Mouse (Mus musculus) embryo, embryonic 11 days (tissue): ENCODE measurements around the gene Prm2.

Experiments used
- DNase-seq: peaks from one replicate; pipeline ENCODE4 v3.0.0-alpha.2; 2015

The Prm2 gene

DNA sequence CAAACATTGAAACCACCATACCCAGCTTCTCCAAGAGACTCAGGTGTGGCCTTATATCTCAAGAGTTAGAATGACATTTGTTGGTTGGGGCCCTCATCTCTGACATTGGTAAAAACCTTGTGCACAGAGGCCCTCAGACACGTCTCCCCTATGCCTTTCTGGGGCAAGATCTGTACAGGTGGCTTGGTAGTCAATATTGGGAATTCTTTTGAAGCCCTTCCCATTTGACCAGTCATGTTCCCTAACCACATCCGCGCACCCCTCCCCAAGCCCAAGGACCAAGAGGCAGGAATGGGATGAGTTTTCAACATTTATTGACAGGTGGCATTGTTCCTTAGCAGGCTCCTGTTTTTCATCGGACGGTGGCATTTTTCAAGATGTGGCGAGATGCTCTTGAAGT, at the start of gene Prm2:
Gene Prm2 (minus strand): TSS at position 101 of the 400 bp plus-strand sequence.
- no peak for DNase-seq

GRCm38 (mm10) chr16:10844319-10844670, 48.4 kb upstream of the Prm2 start:
- DNase-seq: no peak

- DNase-seq: peak; percentile 59
Measured at GRCm38 (mm10) chr16:10843486-10844318, 47.8 kb upstream of the Prm2 start.

- no peak for DNase-seq
Measured at GRCm38 (mm10) chr16:10842282-10842855, 46.4 kb upstream of the Prm2 start.

GRCm38 (mm10) chr16:10840018-10840417, 44.1 kb upstream of the Prm2 start:
- DNase-seq: no peak

GRCm38 (mm10) chr16:10838487-10839245, 42.7 kb upstream of the Prm2 start:
- peak; percentile 22 for DNase-seq

- DNase-seq: no peak
Measured at GRCm38 (mm10) chr16:10837903-10838302, 42.0 kb upstream of the Prm2 start.

DNA sequence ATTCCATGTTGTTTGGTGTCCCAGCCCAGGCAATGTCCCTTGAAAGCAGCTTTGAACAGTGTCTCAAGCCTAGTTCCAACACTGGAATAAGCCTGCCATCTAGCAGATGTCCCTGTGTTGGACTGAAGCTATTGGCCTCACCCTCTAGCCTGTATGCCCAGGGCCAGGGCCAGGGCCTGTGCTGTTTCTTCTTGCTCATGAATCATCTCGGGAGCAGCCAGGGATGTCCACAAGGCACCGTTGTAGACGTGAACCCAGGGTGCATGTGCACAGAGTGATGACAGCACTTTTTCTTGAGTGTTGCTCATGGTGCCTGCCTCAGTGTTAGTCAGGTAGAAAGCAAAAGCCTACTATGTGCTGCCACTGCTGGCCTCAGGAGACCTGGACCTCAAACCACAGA, 41.3 kb upstream of the Prm2 start:
- no peak for DNase-seq

GRCm38 (mm10) chr16:10836388-10836787, 40.5 kb upstream of the Prm2 start:
- no peak for DNase-seq

GRCm38 (mm10) chr16:10834911-10835587, 39.1 kb upstream of the Prm2 start, which contains the start of gene Rmi2:
Gene Rmi2, plus strand, starts transcription at chr16:10835059.
- DNase-seq: peak; percentile 95

GRCm38 (mm10) chr16:10834542-10834910, 38.6 kb upstream of the Prm2 start:
- peak; percentile 13 for DNase-seq

DNA sequence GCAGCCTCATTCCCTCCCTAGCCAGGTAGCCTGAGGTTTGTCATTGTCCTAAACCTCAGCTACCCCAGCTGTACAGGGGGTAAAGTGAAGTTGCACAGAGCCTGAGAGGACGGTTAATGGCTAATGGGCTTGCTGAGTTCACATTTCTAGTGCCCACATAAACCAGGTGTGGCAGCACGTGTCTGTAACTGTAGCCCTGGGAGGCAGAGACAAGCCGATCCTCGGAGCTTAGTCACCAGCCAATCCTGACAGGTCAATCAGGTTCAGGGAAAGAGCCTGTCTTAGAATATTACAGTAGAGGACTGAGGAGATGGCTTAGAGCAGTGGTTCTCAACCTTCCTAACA, 32.5 kb upstream of the Prm2 start:
- DNase-seq: no peak

DNA sequence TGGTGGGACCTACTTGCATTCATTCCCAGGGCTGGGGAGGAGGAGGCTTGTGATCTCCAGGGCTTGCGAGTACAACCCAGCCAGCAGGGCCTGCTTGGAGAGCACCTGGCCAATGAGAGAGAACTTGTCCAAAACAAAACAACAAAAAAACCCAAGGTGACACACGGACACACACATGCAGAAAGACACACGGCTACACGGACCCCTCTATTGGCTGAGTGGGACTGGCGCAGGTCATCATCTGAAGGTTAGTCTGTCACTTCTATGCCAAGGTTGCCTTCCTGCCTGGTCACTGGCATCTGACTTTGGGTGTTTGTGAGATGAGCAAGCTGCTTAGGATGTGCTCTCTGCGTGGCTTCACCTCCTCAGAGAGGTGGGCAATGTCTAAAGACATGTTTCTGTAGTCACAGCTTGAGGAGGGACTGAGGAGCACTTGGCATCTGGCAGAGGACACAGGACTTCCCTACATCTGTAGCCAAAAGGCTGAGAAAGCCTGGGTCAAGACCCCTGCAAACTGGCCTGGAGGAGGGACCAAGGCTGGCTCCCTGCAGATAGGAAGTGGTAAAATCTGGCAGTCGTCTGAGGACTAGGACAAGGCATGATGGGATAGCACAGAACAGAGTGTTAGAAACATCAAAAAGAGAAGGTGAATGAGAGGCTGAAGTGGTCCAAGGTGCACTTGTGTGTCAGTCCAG, 32.0 kb upstream of the Prm2 start:
- no peak for DNase-seq

GRCm38 (mm10) chr16:10827269-10827668, 31.3 kb upstream of the Prm2 start:
- no peak for DNase-seq

DNA sequence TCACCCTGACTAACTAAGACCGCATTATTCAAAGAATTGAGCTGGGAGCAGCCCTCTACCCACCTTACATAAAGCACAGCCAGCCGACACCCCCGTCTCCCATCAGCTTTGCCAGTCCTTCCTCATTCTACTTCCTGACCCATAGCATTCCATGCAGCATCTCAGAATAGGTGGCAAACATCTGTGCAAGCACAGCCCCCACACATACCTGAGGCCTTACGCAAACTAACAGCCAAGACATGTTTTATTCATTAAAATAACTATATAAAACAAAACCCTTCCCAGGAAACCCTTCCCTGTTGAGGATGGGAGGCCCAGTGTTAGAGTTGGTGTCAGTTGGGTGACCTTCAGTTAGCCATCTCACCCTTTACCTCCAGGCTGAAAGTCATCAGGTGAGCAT, 29.9 kb upstream of the Prm2 start:
- DNase-seq: no peak

DNA sequence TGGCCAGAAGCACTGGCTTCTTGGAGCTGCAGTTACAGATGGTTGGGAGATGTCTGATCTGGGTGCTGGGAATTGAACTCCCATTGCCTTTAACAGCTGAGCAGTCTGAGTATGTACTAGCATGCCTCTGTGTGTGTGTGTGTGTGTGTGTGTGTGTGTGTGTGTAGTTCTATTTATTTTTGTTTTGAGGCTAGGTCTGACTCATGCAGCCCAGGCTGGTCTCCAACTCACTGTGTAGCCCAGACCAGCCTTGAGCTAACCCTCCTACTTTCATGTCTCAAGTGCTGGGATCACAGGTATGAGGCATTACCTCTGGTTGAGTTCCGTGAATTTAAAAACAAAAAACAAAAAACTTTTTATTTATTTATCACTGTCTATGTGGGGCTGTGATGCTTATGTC, 28.6 kb upstream of the Prm2 start:
- no peak for DNase-seq

GRCm38 (mm10) chr16:10821387-10821786, 25.5 kb upstream of the Prm2 start:
- DNase-seq: no peak

GRCm38 (mm10) chr16:10819966-10820365, 24.0 kb upstream of the Prm2 start:
- DNase-seq: no peak

GRCm38 (mm10) chr16:10818579-10819135, 22.7 kb upstream of the Prm2 start:
- no peak for DNase-seq

GRCm38 (mm10) chr16:10814864-10815263, 18.9 kb upstream of the Prm2 start:
- no peak for DNase-seq

DNA sequence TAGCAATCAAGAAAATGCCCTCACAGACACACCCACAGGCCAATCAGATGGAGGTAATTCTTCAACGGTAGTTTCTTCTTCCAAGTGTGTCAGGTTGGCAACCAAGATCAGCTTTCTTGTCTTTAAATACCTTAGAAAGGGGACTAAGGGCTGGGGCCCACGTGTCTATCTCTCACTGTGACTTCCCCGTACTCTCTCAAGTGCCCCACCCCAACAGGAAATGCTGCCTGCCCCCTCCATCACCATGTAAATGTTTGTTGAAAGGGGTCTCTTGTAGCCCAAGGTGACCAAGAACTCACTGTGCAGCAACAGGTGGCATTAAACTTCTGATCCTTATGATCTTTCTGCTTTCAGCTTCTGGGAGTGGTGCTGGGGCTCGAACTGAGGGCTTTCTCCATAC, 17.8 kb upstream of the Prm2 start:
- DNase-seq: no peak

GRCm38 (mm10) chr16:10812865-10813371, 17.0 kb upstream of the Prm2 start, which contains the start of gene Gm11172:
Gene Gm11172, plus strand, starts transcription at chr16:10812915.
- DNase-seq: no peak
